Mouse (Mus musculus): Measurements from ENCODE around the gene Fam50b.

DNA sequence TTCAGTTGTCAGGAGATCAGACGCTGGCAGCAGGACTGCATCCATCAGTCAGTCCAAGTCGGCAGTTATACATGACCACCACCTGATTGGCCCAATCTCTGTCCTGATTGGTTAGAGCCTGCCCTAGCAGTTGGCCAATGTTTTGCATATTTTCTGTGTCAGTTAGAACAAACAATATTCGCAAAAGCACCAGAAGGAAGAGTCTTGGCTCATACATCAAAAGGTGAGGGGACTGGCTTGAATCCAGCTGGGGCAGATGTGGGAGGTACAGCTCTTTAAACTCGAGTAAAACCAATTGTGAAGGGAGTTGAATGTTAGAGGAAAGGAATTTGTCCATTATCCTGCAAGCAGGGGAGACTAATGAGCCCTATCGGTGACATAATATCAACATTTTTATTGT is at the start of gene Fam50b:
- no peak for TF ChIP-seq POLR2A (IDR thresholded peaks at IDR 0.05; ENCODE audit: insufficient read length, low read depth)
- no peak for TF ChIP-seq USF1 (IDR thresholded peaks at IDR 0.05; ENCODE audit: low read depth)
- TF ChIP-seq MYOG (IDR thresholded peaks at IDR 0.05; ENCODE audit: control insufficient read depth in 1 of 3, insufficient read depth in 1 of 3, insufficient read length in 2 of 3, low read depth in 2 of 3) = no peak
- TF ChIP-seq E2F4 (IDR thresholded peaks at IDR 0.05; ENCODE audit: insufficient read depth) = no peak
- no peak for TF ChIP-seq MAX (IDR thresholded peaks at IDR 0.05; ENCODE audit: low read depth)
- no peak for TF ChIP-seq POLR2AphosphoS2 (IDR thresholded peaks at IDR 0.05; ENCODE audit: insufficient read length, low read depth)
- no peak for TF ChIP-seq MYOD1 (IDR thresholded peaks at IDR 0.05; ENCODE audit: control insufficient read depth in 1 of 3, insufficient read length in 2 of 3, low read depth in 2 of 3)

Data from myocyte (in vitro differentiated cells).